Mouse (Mus musculus): ENCODE measurements around the gene Dnajc10.

The Dnajc10 gene

GRCm38 (mm10) chr2:80315242-80316161 is at the start of gene Dnajc10:
TSS of gene Dnajc10 (plus strand) at chr2:80315466.
- DNase-seq = peak; percentile 76 to 82

GRCm38 (mm10) chr2:80266894-80267293 is 48.4 kb upstream of the Dnajc10 start:
- DNase-seq = no peak

GRCm38 (mm10) chr2:80268053-80268452 is 47.2 kb upstream of the Dnajc10 start:
- no peak for DNase-seq

- DNase-seq = no peak
Observed at GRCm38 (mm10) chr2:80271431-80271830, 43.8 kb upstream of the Dnajc10 start.

GRCm38 (mm10) chr2:80273038-80273437 is 42.2 kb upstream of the Dnajc10 start:
- DNase-seq = no peak

GRCm38 (mm10) chr2:80273763-80274162 is 41.5 kb upstream of the Dnajc10 start:
- no peak for DNase-seq

- no peak for DNase-seq
Observed at GRCm38 (mm10) chr2:80275136-80275535, 40.1 kb upstream of the Dnajc10 start.

GRCm38 (mm10) chr2:80282214-80282613 is 33.1 kb upstream of the Dnajc10 start:
- no peak for DNase-seq

GRCm38 (mm10) chr2:80286397-80286796 is 28.9 kb upstream of the Dnajc10 start:
- DNase-seq = no peak

- DNase-seq = no peak
Observed at GRCm38 (mm10) chr2:80292172-80292571, 23.1 kb upstream of the Dnajc10 start, which contains the start of gene Prdx6b. TSS of gene Prdx6b (plus strand) at chr2:80292472.

GRCm38 (mm10) chr2:80298334-80298733 is 16.9 kb upstream of the Dnajc10 start:
- no peak for DNase-seq

- DNase-seq = no peak
Observed at GRCm38 (mm10) chr2:80300806-80301205, 14.5 kb upstream of the Dnajc10 start.

GRCm38 (mm10) chr2:80303957-80304356 is 11.3 kb upstream of the Dnajc10 start:
- DNase-seq = no peak

GRCm38 (mm10) chr2:80307701-80308100 is 7.6 kb upstream of the Dnajc10 start:
- no peak for DNase-seq

GRCm38 (mm10) chr2:80309775-80310174 is 5.5 kb upstream of the Dnajc10 start:
- no peak for DNase-seq

GRCm38 (mm10) chr2:80310772-80311171 is 4.5 kb upstream of the Dnajc10 start:
- no peak for DNase-seq

- DNase-seq = no peak
Observed at GRCm38 (mm10) chr2:80311350-80311749, 3.9 kb upstream of the Dnajc10 start.

GRCm38 (mm10) chr2:80314201-80314600 is 1.1 kb upstream of the Dnajc10 start:
- no peak for DNase-seq

- no peak for DNase-seq
Observed at GRCm38 (mm10) chr2:80314854-80315241, 418 bp upstream of the Dnajc10 start.

- no peak for DNase-seq
Observed at GRCm38 (mm10) chr2:80322878-80323277, 7.6 kb downstream of the Dnajc10 start.

- no peak for DNase-seq
Observed at GRCm38 (mm10) chr2:80325779-80326178, 10.5 kb downstream of the Dnajc10 start.

- DNase-seq = no peak
Observed at GRCm38 (mm10) chr2:80327272-80327671, 12.0 kb downstream of the Dnajc10 start.

GRCm38 (mm10) chr2:80328961-80329653 is 13.8 kb downstream of the Dnajc10 start:
- no peak for DNase-seq

- DNase-seq = no peak
Observed at GRCm38 (mm10) chr2:80340537-80340936, 25.3 kb downstream of the Dnajc10 start.
